Mouse (Mus musculus): ENCODE results near the gene Olfr170. TPM values are rescaled to one million over a fixed set of nuclear protein-coding genes. Genes with fewer than 3 reads are reported as not detected.
"Not testable (repeated sequence)": the region's sequence is repeated elsewhere in the genome, so short reads cannot be mapped to it uniquely, and the experiment has no call there.

Olfr170 gene
- polyA plus RNA-seq (2015; fragmentation: Nextera tagmentation; extraction: Ambion mirVana): not detected in 2 replicates

DNA sequence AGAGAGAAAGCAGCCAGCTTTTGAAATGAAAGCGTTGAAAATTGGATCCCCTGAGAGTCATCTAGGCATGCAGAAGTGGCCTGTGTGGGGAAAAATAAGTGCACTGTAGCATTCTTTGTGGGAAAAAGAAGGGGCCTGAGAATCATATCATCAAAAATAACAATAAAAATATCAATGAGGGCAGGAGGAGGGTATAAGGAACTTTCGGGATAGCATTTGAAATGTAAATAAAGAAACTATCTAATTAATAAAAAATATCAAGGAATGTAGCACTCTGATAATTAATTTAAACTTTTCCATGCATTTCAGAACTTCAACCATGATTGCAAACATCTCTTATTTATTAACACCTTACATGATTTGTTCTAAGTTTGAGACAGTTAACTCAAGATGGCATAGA is at the start of gene Olfr170:
TSS of gene Olfr170 (minus strand) at position 101 of the 400 bp plus-strand sequence.
- not testable (repeated sequence) for H3K4me3 ChIP-seq (replicated peaks); H3K4me1 ChIP-seq; H3K9ac ChIP-seq; H3K27me3 ChIP-seq; H3K27ac ChIP-seq; H3K36me3 ChIP-seq; H3K4me2 ChIP-seq; H3K9me3 ChIP-seq (replicated peaks); ATAC-seq (replicated peaks; ENCODE audit: low FRiP score)
- WGBS: 87% methylated on average over 2 of the region's 2 CpGs

DNA sequence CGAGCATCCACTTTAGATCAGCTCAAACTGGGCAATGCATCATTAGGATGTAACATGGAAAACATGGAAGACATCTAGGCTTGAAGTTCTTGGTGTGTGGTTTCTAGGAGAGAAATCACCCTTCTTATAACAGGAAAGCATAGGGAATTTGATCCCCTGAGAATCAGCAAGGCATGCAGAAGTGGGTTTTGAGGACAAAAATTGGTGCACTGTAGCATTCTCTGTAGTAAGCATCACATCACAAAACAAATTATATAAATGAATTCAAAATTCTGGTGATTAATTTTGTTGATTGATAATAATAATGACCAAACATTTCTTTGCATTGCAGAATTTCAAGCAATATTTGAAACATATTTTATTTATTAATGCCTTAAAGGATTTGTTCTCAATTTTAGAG is 18.1 kb upstream of the Olfr170 start, which contains the start of gene Olfr171:
TSS of gene Olfr171 (minus strand) at position 101 of the 400 bp plus-strand sequence.
- ATAC-seq (replicated peaks; ENCODE audit: low FRiP score): no peak
- Histone ChIP-seq H3K27me3 (no peaks in the 10 kb centered on the region), H3K4me1 (no peaks in the 10 kb centered on the region), H3K4me2 (no peak within 1 kb of the TSS), H3K4me3 (replicated peaks) (no peak within 1 kb of the TSS), H3K9ac (no peak within 1 kb of the TSS), H3K36me3 (no peaks in the 10 kb centered on the region), H3K9me3 (replicated peaks) (no peaks in the 10 kb centered on the region), H3K27ac (no peak within 1 kb of the TSS)
- WGBS: 72% methylated on average over 1 of the region's 1 CpGs

DNA sequence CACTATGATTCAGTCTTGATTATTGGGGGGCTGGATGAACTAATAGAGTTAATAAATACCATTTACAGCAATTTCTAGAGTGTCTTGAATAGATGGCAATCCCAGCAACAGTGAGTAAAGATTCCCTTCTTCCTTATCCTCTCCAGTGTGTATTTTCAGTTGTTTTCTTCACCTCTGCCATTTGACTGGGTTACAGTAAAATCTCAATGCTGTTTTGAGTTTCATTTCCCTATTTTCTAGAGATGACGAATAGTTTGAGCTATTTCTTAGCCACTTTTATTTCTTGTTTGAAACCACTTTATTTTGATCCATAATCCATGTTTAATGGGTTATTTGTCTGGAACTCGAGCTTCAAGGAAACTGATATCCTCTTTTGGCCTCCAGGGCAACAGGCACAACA is 8.5 kb downstream of the Olfr170 start:
- no peak for ATAC-seq (replicated peaks; ENCODE audit: low FRiP score)
- Histone ChIP-seq H3K27ac (no peak overlapping the region), H3K4me1 (no peaks in the 10 kb centered on the region), H3K27me3 (no peaks in the 10 kb centered on the region), H3K4me2 (no peak overlapping the region), H3K36me3 (no peaks in the 10 kb centered on the region), H3K9me3 (replicated peaks) (peaks cover 3% of the 10 kb centered on the region; the same call in 1 of the 2 replicates), H3K9ac (no peak overlapping the region), H3K4me3 (replicated peaks) (no peak overlapping the region)
- WGBS: 69% methylated on average over 2 of the region's 2 CpGs

DNA sequence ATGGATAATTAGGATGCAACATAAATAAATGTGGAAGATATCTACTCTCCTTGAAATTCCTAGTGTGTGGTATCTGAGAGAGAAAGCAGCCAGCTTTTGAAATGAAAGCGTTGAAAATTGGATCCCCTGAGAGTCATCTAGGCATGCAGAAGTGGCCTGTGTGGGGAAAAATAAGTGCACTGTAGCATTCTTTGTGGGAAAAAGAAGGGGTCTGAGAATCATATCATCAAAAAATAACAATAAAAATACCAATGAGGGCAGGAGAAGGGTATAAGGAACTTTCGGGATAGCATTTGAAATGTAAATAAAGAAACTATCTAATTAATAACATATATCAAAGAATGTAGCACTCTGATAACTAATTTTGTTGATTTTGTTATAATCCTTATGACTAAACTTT is 40.0 kb downstream of the Olfr170 start, which contains the start of gene Olfr169:
TSS of gene Olfr169 (minus strand) at position 101 of the 400 bp plus-strand sequence.
- H3K4me3 ChIP-seq (replicated peaks); H3K4me1 ChIP-seq; H3K9me3 ChIP-seq (replicated peaks); H3K27me3 ChIP-seq; H3K4me2 ChIP-seq; H3K27ac ChIP-seq; ATAC-seq (replicated peaks; ENCODE audit: low FRiP score); H3K36me3 ChIP-seq; H3K9ac ChIP-seq: not testable (repeated sequence)
- 85% methylated on average over 2 of the region's 2 CpGs for WGBS

Other genes with a start within 250 kb of the Olfr170 start
- not detected in 2 replicates for gene Olfr165, start 188.7 kb downstream of the Olfr170 start, polyA plus RNA-seq (2015; fragmentation: Nextera tagmentation; extraction: Ambion mirVana)
- gene Olfr166, start 128.2 kb downstream of the Olfr170 start, polyA plus RNA-seq (2015; fragmentation: Nextera tagmentation; extraction: Ambion mirVana): not detected in 2 replicates
- gene Olfr167, start 89.6 kb downstream of the Olfr170 start, polyA plus RNA-seq (2015; fragmentation: Nextera tagmentation; extraction: Ambion mirVana): not detected in 2 replicates
- gene Olfr168, start 76.3 kb downstream of the Olfr170 start, polyA plus RNA-seq (2015; fragmentation: Nextera tagmentation; extraction: Ambion mirVana): not detected in 2 replicates
- gene Olfr169, start 40.1 kb downstream of the Olfr170 start, polyA plus RNA-seq (2015; fragmentation: Nextera tagmentation; extraction: Ambion mirVana): not detected in 2 replicates
- not detected in 2 replicates for gene Olfr171, start 18.0 kb upstream of the Olfr170 start, polyA plus RNA-seq (2015; fragmentation: Nextera tagmentation; extraction: Ambion mirVana)
- not detected in 2 replicates for gene Lamp3, start 94.5 kb upstream of the Olfr170 start, polyA plus RNA-seq (2015; fragmentation: Nextera tagmentation; extraction: Ambion mirVana)
- gene B3gnt5, start 148.3 kb upstream of the Olfr170 start, polyA plus RNA-seq (2015; fragmentation: Nextera tagmentation; extraction: Ambion mirVana): 12.3 and 16.4 TPM in 2 replicates